In the genomic region with DNA sequence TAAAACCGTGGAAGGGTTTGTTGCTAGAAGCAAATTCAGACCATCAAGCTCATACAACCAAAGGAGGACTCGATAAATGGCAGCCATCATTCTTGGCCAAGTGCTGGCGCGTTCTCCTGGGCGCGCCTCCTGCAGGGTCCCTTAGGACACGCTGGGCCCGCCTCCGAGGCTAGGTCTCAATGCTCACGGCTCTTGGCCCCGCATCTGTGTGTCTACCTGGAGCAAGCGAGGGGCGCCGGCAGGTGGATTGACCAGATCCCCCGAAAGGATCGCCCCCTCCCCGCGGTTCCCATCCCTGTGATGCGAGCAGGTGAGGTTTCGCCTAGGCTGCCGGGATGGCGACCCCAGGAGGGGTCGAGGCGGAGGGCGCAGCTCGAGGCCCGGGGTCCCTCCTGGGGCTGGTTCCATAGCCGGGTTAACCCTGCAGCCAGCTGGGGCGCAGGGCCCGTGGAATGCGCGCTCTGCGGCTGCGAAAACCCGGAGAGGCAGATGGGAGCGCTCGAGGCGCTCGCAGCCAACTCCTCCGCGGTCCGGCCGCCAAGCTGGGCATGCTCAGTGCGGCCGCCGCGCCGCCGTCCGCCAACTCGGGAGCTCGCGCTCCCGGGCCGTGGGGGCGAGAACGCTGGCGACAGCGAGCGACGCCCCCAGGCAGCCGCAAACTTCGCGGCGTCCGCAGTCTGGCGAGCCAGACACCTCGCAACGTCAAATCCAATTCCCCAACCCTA, we compare ENCODE assay signal across 9 mouse cellular contexts. TPM values are rescaled to one million over a fixed set of nuclear protein-coding genes. Genes with fewer than 3 reads are reported as not detected.
A peak's percentile ranks its signal among the peaks of the same experiment; 100 is the strongest.
DNase-seq lines count a peak whose midpoint lies in the region; ATAC-seq and TF ChIP-seq lines count a peak whose summit lies in the region.
"Had no signal": no experiment of that assay in that cellular context is flagged by ENCODE, and none has a peak within 500 bp of the region (broad histone marks: within the 10 kb centered on the region; RNA-seq: fewer than 3 reads in every experiment).

Gene Med12l (plus strand): TSS at position 555 of the 725 bp plus-strand sequence.

- H3K4me1 ChIP-seq in embryonic fibroblast, embryonic 13.5 days (ENCODE audit: control insufficient read depth, insufficient read depth, low read length) = no peaks in the 10 kb centered on the region
- H3K4me1 ChIP-seq in heart, embryonic 15.5 days (replicated peaks) = peaks cover 12% of the 10 kb centered on the region
- peaks cover 5% of the 10 kb centered on the region for H3K4me1 ChIP-seq in liver, embryonic 11.5 days (replicated peaks; ENCODE audit: control insufficient read depth, insufficient read depth, low read length)
- peaks cover 17% of the 10 kb centered on the region for H3K4me1 ChIP-seq in neural tube, embryonic 13.5 days (replicated peaks)

- peak within 1 kb of the TSS; percentile 76 for H3K9ac ChIP-seq in heart, embryonic 15.5 days
- peak within 1 kb of the TSS; percentile 58 for H3K9ac ChIP-seq in liver, embryonic 11.5 days (ENCODE audit: low read depth, low read length)
- H3K9ac ChIP-seq in neural tube, embryonic 13.5 days = peak within 1 kb of the TSS; percentile 85

- H3K27me3 ChIP-seq in heart, embryonic 15.5 days = peaks cover 2% of the 10 kb centered on the region; the same call in 1 of the 2 replicates
- peaks cover 60% of the 10 kb centered on the region for H3K27me3 ChIP-seq in liver, embryonic 11.5 days (replicated peaks; ENCODE audit: control insufficient read depth, insufficient read depth, low read length)
- H3K27me3 ChIP-seq in neural tube, embryonic 13.5 days = peaks cover 13% of the 10 kb centered on the region

- no peaks in the 10 kb centered on the region for H3K9me3 ChIP-seq in heart, embryonic 15.5 days (replicated peaks)
- H3K9me3 ChIP-seq in liver, embryonic 11.5 days (ENCODE audit: control insufficient read depth, low read length) = no peaks in the 10 kb centered on the region
- H3K9me3 ChIP-seq in neural tube, embryonic 13.5 days = no peaks in the 10 kb centered on the region

- peak within 1 kb of the TSS; percentile 97 for H3K4me2 ChIP-seq in heart, embryonic 15.5 days
- peak within 1 kb of the TSS; percentile 92 for H3K4me2 ChIP-seq in liver, embryonic 11.5 days
- peak within 1 kb of the TSS; percentile 93 for H3K4me2 ChIP-seq in neural tube, embryonic 13.5 days

- peak within 1 kb of the TSS; percentile 52 for H3K4me3 ChIP-seq in embryonic fibroblast, embryonic 13.5 days (ENCODE audit: insufficient read depth, low read length)
- H3K4me3 ChIP-seq in heart, embryonic 15.5 days = peak within 1 kb of the TSS; percentile 77
- peak within 1 kb of the TSS; percentile 69 for H3K4me3 ChIP-seq in liver, embryonic 11.5 days (ENCODE audit: low read depth, low read length)
- peak within 1 kb of the TSS; percentile 84 for H3K4me3 ChIP-seq in neural tube, embryonic 13.5 days

- no peaks in the 10 kb centered on the region for H3K36me3 ChIP-seq in heart, embryonic 15.5 days
- H3K36me3 ChIP-seq in liver, embryonic 11.5 days (ENCODE audit: control insufficient read depth, insufficient read depth, low read length) = no peaks in the 10 kb centered on the region
- H3K36me3 ChIP-seq in neural tube, embryonic 13.5 days = no peaks in the 10 kb centered on the region
- H3K36me3 ChIP-seq: G1E had no signal

- no peak within 1 kb of the TSS for H3K27ac ChIP-seq in embryonic fibroblast, embryonic 13.5 days (ENCODE audit: insufficient read depth, low read length)
- peak within 1 kb of the TSS; percentile 94 for H3K27ac ChIP-seq in heart, embryonic 15.5 days
- H3K27ac ChIP-seq in liver, embryonic 11.5 days (ENCODE audit: low read depth, low read length) = peak within 1 kb of the TSS; percentile 77
- peak within 1 kb of the TSS; percentile 96 for H3K27ac ChIP-seq in neural tube, embryonic 13.5 days (replicated peaks)

- peak; percentile 75 for ATAC-seq in heart, embryonic 15.5 days (replicated peaks; ENCODE audit: insufficient number of reproducible peaks, insufficient read depth, low FRiP score, low read depth)
- ATAC-seq in liver, embryonic 11.5 days (replicated peaks; ENCODE audit: low FRiP score) = peak; percentile 61
- peak; percentile 77 for ATAC-seq in neural tube, embryonic 13.5 days (ENCODE audit: low read depth)

- no peak for TF ChIP-seq CTCF in embryonic fibroblast, embryonic 13.5 days (IDR thresholded peaks at IDR 0.05; ENCODE audit: borderline replicate concordance, insufficient read depth, low read length)

- WGBS in heart, embryonic 15.5 days = under 1% methylated on average over 68 of the region's 69 CpGs
- under 1% methylated on average over 69 of the region's 69 CpGs for WGBS in liver, embryonic 11.5 days
- WGBS in neural tube, embryonic 13.5 days = under 1% methylated on average over 68 of the region's 69 CpGs

- DNase-seq in urinary bladder, postnatal 14 days (ENCODE audit: low spot score) = peak; percentile 72
- no peak for DNase-seq in urinary bladder, adult 2 months (ENCODE audit: low spot score)
- DNase-seq in kidney, postnatal 25 days = peak; percentile 52 to 76
- no peak for DNase-seq in liver, embryonic 11.5 days (ENCODE audit: low spot score)
- DNase-seq in thymus, postnatal 10 days (ENCODE audit: low spot score in 2 of 2) = peak; percentile 17 to 39

- no peak for TF ChIP-seq POLR2A in embryonic fibroblast, embryonic 13.5 days (IDR thresholded peaks at IDR 0.05; ENCODE audit: low read depth, low read length)

RNA-seq across cellular contexts. Expression of gene Med12l, which starts in this region (rescaled TPM):
- polyA plus RNA-seq in urinary bladder, adult 2 months (2012; rRNA removed) = 1.4 and 1.5 TPM in 2 replicates
- polyA plus RNA-seq in embryonic fibroblast, embryonic 13.5 days (2011; ENCODE audit: insufficient read length, low read depth, missing spikeins) = 0.30 and 0.97 TPM in 2 replicates
- polyA plus RNA-seq in heart, embryonic 15.5 days (2015; fragmentation: Nextera tagmentation; extraction: Ambion mirVana) = 2.6 and 2.8 TPM in 2 replicates
- 3.6 TPM in 2 replicates for polyA plus RNA-seq in liver, embryonic 11.5 days (2014; fragmentation: Nextera tagmentation; extraction: Ambion mirVana)
- polyA plus RNA-seq in neural tube, embryonic 13.5 days (2015; fragmentation: Nextera tagmentation; extraction: Ambion mirVana) = 3.7 and 3.9 TPM in 2 replicates
- polyA plus RNA-seq: G1E had no signal

Comparison
In these comparisons a context has a peak if more than half of its experiments do, and no peak if none do; other contexts are left out.
1. DNase-seq: peak in urinary bladder, postnatal 14 days (single experiment), kidney, postnatal 25 days (2 of 2) and thymus, postnatal 10 days (2 of 2); none in urinary bladder, adult 2 months (single experiment) and liver, embryonic 11.5 days (single experiment).
2. Peak in every context shown above with its lines, with median percentiles within 50 percentile points of each other: H3K4me3 ChIP-seq, ATAC-seq, H3K4me2 ChIP-seq and H3K9ac ChIP-seq.